Mouse (Mus musculus) spleen, embryonic (tissue): Measurements from ENCODE around the gene Ero1lb.

Source experiments
- CTCF ChIA-PET: fragments of 350-600 bp; sonication (Branson Sonifier 250); formaldehyde crosslinking; loops from one replicate; lab custom pipeline; 2022; lab: Charles Lee

Gene Ero1lb

DNA sequence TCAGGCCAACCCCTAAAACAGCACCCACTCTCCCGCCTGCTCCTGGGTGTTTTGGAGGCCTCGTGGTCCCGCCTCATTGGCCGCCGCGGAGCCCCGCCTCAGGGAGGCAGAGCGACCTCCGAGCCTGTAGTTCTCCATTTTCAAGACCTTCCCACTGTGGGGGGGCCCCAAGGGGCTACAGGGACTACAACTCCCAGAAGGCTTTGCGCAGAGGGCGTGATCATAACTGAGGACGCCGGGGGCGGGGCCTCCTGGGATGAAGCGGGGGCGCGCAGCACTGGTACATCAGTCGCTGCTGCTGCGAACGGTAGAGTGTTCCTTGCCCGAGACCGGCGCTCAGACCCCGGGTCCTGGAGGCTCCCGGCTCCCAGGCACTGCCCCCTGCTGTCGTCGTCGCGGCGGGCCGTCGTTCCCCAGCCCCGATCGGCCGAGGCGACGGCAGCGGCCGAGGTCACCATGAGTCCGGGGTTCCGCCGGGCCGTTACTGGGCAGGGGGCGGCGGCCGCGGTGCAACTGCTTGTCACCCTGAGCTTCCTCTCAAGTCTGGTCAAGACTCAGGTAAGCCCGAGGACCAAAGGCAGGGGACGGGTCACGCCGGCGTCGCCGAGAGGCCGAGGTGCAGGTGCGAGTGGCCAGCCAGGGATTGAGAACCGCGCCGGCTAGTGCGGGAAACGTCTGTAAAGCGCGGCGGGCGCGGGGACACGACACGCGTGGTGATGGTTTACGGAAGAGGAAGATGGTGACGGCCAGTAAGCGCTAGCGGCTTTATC, at the start of gene Ero1lb:
Ero1lb (plus strand) TSS at position 254 of the 770 bp plus-strand sequence.
- CTCF ChIA-PET: interaction anchor here (1.4 kb wide), 1 partner anchor 10 kb away, joined by 5 read pairs; no protein-coding TSS in a partner anchor

DNA sequence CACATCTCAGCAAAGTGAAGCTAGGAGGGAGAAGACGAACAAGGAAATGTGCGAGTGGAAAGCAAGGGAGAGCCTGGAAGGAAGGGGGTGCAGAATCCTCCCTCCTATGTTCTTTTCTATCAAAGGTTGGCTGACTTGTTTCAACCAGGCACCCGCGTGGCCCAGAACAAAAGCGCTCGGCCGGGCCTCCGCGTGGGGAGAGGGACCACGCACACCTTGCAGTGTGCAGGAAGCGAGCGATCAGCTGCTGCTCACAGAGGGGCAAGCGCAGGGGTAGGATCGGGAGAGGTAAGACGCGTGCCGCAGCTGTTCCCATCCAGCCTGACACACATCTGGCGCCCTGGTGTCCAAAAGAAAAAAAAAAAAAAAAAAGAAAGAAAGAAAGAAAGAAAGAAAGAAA, 46.3 kb upstream of the Ero1lb start:
- CTCF ChIA-PET: interaction anchor here (0.7 kb wide), 1 partner anchor 17 kb away, joined by 6 read pairs; no protein-coding TSS in a partner anchor

DNA sequence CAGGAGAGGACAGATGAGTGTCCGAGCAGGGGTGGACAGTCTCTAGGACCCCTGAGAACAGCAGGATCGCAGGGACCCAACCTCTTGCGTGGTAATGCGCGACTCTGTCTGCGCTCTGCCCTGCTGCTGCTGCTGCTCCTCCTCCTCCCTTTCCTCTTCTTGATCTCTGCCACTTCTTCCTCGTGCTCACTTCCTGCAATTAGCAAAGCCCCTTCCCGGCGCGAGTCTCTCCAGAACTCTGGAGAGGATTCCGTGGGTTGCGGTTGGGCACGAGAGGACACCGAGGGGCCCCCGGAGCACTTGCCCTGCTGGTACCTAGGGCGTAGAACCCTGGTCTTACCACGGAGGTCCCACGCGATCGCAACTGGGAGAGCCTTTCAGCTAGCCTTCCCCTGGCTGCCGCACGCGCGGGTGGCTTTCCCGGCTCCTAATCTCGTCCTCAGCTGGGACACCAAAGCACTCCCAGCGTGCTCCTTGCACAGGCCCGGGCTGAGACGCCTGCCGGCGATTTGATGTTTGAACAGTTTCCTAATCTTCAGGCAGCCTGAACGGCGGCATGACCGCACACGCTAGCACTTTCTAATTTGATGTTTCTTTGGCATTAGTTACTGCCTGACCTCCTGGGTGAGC, 45.6 kb upstream of the Ero1lb start, which contains the start of gene Edaradd:
Edaradd (minus strand) TSS at position 484 of the 630 bp plus-strand sequence.
- CTCF ChIA-PET: interaction anchor here (0.7 kb wide), 1 partner anchor 18 kb away, joined by 6 read pairs; no protein-coding TSS in a partner anchor

DNA sequence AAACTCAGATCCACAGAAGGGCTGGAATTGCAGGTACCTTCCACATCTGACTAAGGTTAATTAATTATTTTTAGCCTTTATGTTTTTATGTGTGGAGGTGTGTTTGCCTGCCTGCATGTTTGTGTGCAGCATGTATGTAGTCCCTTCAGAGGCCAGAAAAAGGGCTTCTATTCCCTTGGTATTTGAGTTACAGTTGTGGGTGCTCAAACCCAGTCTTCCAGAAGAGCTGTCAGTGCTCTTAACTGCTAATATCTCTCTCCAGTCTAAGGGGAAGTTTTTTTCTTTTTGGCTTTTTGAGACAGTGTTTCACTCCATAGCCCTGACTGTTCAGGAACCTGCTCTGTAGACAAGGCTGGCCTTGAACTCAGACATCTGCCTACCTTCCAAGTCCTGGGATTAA, 43.3 kb upstream of the Ero1lb start:
- CTCF ChIA-PET: no interaction called here

DNA sequence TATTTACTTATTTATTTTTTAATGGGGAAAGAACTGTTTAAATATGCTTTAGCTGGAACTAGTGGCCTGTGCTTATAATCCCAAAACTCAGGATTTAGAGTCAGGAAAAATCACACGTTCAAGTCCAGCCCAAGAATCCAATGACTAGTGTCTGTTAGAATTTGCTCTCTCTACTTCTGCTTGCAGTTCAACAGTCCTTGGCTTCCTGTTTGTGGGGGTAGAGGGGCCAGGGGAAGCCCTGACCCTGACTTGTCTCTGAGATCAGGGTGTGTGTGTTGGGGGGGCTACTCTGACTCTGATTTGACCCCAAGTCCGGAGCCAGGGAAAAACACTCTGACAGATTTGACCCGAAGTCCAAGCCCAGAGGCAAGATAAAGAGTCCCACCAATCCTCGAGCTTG, 40.0 kb upstream of the Ero1lb start:
- CTCF ChIA-PET: no interaction called here

DNA sequence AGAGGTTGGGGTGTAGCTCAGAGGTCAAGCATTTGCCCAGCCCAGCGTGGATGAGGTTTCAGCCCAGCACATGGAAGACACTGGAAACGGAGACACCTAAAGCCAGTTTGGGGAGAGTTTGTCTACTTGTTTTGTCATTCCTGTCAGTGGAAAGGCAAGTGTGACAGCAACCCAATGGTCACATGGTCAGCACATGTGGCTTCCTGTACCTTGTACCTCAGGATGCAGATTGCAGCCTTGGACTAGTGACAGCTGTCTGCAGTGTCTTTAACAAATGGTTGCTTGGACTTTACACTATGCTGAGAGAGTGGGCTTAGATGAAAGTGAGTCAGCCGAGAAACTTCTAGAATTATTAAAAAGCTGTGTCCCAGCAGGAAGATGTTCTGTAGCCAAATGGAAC, 31.0 kb upstream of the Ero1lb start:
- CTCF ChIA-PET: no interaction called here

DNA sequence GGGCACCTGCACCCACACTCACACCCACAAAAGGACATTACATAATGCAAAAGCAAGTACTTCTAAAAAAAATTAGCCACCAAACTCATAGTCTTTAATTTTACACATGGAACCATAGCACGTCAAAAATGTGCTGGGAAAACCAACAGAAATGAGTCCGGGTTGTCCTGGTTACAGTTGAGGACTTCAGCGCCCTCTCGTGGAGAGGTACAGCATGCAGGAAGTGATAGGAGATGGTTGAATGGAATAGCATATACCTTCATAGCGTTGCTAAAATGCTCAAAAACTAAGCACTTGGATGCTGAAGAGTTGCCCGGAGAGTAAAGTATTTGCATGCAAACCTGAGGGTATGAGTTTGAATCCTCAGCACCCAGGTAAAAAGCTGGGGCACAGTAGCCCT, 27.7 kb upstream of the Ero1lb start:
- CTCF ChIA-PET: interaction anchor here (0.7 to 1.0 kb wide), 2 partner anchors 39 to 64 kb away, joined by 5 to 6 read pairs; no protein-coding TSS in a partner anchor

DNA sequence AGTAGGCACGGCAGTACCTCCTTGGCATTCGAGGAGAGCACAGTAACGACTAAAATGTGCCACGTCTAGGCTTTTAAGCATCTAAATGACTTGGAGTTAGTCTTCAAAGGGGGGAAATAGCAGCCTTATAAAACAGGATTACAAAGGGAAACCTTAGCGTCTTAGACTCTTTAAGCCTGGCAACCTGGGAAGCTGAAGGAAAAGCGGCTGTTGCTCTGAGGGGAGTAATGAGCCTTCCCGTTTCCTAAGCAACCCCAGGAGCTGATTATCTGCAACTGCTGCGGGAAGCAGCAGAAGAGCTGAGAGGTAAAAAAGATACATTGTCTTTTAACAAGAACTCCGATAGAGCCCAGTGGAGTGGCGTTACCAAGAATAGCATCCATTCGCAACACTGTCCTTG, 26.0 kb upstream of the Ero1lb start:
- CTCF ChIA-PET: interaction anchor here (0.6 to 1.0 kb wide), 2 partner anchors 63 to 66 kb away, joined by 3 read pairs; no protein-coding TSS in a partner anchor

DNA sequence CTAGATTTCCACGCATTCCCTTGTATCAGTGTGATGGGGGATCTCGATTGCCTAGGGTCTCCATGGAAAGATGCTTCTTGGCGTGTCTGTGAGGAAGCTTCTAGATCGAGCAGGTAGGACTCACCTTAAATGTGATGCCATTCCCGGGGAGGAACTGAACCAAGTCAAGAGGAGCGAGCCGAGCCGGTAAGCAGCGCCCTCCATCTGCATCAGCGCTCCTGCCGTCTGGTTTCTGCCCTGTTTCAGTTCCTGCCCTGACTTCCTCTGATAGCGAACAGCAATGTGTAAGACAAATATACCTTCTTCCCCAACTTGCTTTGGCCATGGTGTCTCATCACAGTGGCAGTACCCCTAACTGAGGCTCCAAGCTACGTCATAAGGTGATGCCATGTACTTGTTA, 25.6 kb upstream of the Ero1lb start:
- CTCF ChIA-PET: interaction anchor here (1.0 kb wide), 1 partner anchor 66 kb away, joined by 3 read pairs; no protein-coding TSS in a partner anchor

DNA sequence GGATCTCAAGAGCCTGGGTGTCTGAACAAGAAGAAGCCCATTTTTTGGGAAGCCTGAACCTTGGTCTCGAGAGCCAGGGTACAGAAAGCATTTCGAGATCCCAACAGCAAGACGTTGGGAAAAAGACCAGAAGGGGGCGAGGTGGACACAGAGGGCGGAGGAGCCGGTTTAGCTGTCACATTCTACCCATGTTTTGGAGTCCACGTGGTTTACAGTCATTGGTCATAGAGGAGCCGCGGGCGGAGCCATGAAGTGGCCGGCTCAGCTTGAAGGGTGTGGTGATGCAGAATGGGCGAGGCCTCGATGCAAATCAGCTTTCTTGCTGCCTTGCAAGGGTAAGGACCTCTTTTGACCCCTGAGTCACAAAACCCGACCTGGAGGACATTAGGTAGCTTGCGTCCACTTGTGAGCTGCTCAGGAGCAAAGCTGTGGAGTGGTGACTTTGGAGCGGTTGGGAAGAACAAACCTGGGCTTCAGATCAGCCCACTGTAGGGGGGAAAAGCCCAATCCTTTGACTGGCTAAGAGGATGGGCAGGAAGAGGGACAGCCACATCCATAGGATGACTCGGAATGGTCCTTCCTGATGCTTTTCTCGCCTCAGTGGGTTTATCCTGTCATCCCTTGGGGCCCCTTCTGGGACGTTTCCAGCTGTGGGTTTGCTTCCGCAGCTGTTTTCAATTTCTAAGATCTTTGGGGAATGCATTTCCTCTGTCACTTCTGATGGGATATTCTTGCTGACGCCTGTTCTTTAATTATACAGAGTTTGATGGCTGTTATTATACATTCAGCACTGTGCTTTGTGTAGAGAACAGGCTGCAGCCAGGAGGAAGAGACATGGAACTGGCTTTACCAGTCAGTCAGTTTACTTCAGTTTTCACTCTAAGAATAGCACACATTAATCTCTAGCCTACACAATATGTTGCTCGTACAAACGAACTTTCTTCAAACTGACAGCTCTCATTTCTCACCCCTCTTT, 23.4 kb upstream of the Ero1lb start:
- CTCF ChIA-PET: interaction anchor here (0.6 to 1.6 kb wide), 2 partner anchors 11 to 13 kb away, joined by 3 to 4 read pairs; no protein-coding TSS in a partner anchor

DNA sequence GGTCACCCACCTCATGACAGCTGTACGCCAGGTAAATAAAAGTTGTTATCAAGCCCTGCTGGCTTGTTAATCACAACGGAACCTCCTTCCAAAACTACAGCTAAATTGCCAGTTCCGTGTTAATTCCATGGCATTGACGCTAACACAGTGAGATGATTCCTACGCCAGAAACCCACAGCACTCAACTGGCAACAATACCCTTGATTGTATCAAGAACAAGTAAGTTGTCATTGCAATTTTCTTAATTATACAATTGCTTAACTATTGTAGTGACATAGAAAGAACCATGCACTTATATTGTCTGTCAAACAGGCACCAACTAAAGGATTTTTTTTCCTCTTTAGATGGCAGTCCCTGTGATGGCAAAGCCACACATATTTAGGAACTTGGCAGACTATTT, 22.4 kb upstream of the Ero1lb start:
- CTCF ChIA-PET: interaction anchor here (0.7 kb wide), 1 partner anchor 14 kb away, joined by 3 read pairs; no protein-coding TSS in a partner anchor

DNA sequence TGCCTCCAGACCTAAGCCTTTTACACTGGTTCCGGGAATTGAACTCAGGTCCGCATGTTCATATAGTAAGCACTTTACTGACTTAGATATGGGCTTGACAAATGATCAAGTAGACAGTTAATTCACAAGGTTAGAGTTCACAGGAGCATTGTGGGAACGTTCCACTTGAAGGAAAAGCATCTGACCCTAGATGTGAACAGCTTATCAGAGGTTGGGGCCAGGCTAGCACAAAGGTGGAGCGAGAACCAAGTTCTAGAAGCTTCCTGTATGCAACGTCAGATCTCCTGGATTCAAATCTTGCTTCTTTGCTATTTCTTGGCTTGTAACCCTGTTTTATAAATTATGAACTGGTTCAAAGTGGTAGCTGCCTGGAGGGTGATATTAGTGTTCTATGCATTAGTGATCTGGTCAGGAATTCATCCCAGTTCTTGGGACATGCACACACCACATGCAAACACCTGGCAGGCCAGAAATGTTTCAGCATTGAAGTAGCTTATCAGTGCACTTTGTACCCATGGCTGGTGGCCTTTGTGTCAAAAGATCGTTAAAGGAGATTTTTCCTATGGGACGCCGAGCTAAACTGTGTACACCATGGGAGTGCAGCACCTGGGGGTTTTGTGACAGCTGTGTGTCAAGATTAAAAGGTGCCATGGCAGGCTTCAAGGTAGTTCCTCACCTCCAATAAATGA, 21.6 kb upstream of the Ero1lb start:
- CTCF ChIA-PET: no interaction called here

DNA sequence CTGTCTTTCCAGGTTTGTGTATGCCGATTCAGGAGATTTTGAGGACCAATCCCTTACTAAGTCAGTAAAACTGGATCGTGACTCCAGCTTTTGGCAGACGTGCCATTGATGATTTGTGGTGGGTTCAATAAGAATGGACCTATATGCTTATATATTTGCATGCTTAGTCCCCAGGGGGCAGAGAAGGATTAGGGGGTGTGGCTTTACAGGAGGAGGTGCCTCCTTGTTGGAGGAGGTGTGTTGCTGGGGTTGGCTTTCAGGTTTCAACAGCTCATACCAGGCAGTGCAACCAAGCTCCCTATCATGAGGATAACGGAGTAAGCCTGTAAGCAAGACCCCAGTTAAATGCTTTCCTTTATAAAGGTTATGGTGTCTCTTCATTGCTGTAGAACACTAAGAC, 11.5 kb upstream of the Ero1lb start:
- CTCF ChIA-PET: no interaction called here

DNA sequence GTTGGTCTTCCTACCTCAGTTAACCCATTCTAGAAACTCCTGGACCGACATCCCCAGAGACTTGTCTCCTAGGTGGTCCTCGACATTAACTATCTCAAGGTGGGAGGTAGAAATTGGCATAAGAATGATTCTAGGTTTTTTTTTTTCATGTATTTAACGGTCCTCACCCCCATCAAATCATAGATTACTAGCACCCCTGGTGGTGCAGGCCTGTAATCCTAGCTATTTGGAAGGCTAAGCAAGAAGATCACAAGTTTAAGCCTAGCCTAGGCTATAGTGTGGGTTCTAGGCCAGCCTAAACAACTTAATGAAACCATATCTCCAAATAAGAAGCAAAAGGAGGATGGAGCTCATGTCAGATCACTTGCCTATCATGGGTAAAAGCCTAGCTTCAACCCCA, 6.6 kb upstream of the Ero1lb start:
- CTCF ChIA-PET: interaction anchor here (0.6 kb wide), 2 partner anchors 19 to 96 kb away, joined by 3 read pairs; no protein-coding TSS in a partner anchor

DNA sequence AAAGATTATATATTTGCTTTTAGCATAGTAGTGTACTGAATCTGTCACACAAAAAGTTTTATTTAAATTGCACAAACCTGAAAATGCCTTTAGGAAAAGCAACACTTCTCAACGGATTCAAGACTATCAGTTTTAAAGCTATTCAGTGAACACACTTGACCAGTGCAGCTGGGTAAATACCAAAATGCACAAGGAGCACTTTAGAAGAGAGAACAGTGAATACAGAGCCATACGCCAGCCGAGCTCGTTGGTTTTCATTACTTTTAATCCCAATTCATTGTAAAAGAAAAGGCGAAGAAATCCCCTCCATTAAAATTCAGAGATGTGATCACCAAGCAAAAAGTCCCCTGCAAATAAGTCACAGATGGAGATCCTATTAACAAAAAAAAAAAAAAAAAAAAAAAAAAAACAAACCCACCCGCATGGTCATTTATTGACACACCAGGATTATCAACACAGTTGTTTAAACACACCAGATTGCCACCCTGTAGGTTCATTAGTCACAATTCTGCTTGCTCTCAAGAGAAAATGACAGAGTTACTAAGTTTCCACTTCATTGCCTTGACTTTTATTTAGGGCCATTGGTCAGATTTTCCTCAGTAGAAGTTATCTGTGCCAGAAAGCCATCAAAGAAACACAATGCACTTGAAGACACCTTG, 6.1 kb upstream of the Ero1lb start:
- CTCF ChIA-PET: interaction anchor here (0.6 kb wide), 1 partner anchor 97 kb away, joined by 3 read pairs; no protein-coding TSS in a partner anchor

DNA sequence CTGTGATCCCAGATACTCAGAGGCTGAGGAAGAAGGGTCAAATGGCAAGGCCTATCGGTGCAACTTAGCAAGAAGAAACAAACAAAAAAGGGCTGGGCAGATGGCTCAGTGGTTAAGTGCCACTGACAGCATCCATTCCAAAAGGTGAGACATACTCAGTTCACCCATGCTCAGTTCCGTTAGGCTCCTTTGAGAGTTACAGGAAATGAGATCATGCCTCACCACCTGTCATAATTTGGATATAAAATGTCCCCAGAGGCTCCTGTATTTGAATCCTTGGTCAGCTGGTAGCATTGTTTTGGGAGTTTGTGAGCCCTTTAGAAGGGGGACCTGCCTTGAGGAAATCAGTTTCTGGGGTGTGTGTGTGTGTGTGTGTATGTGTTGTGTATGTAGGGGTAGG, 3.9 kb upstream of the Ero1lb start:
- CTCF ChIA-PET: no interaction called here

DNA sequence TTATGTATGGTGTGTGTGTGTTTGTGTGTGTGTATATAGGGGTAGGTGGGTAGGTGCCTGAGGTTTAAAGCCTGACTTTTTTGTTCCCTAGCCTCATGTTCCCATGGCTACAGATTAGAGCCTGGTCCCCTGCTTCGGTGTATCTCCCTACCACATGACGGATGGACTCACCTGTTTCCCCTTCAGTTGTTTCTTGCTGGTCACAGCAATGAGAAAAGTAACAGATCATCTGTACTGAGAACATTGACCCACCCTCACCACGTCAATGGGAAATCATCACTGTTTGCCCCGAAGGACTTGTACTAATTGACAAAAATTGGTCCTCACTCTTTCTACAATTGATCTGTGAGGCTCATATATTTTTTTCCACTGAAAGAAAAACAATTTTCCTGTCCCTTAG, 3.4 kb upstream of the Ero1lb start:
- CTCF ChIA-PET: interaction anchor here (0.7 kb wide), 1 partner anchor 1142 kb away, joined by 4 read pairs; no protein-coding TSS in a partner anchor

DNA sequence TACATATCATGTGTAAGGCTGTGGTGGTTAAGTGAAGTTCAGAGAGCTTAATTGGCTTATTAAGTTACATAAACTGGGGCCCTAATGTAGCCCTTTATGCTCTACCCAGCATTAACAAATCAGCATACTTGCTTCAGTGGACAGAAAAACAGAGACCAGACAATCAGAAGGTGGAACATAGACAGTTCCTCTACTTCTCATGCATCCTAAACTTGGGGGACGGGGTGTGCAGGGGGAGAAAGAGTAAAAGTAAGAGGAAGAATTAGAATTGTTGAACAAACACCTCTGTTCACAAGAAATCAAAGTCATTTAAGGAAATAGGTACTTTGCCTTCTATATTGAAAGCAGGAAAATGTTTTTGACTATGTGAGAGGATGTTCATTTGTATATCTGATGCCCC, 2.3 kb downstream of the Ero1lb start:
- CTCF ChIA-PET: interaction anchor here (1.3 kb wide), 1 partner anchor 15 kb away, joined by 3 read pairs; no protein-coding TSS in a partner anchor

DNA sequence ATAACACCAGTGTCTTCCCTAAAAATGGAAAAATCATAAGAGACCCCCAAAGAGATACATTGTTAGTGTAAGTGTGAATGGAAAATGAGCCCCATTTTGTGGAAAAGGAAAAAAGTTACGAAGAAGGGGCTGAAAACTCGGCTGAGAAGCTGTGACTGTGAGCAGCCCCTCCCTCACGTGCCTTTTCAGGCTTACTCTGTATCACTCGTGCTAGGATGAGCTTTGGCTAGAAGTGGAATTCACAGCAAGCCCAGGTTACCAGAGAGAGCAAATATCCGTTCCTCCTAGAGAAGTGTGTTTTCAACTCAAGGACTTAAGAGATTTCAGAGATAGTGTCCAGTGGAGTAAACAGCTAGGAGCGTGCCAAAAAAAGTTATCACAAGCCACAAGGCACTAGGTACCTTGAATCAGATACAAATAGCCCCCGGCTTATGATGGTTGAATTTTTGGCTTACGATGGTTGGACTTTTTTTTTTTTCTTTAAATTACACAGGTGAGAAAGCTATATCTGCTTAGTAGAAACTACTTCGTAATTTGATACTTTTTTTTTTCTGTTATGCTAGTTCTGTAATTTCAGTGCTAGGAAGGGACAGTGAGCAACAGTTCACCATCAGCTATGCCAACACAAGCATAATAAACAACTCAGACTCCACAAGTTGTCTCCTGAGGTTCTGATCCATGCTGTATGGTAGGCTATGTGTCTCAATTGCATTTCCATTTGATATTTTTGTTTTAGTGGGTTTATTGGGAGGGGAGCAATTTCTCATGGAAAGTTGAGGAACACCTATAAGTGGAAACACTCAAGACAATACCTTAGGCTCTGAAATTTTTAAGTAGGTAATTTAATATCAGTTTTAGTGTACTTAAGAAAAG, 3.2 kb downstream of the Ero1lb start:
- CTCF ChIA-PET: interaction anchor here (0.5 to 1.3 kb wide), 2 partner anchors 106 to 171 kb away, joined by 4 read pairs; no protein-coding TSS in a partner anchor
